Mouse (Mus musculus) MEL (cell line): Measurements from ENCODE around the gene Abca13.

Experiments used
- BHLHE40 ChIP-seq: IDR thresholded peaks from 2 replicates; pipeline ENCODE4 v1.6.1; 2012; ENCODE audit warnings: low read depth, mild to moderate bottlenecking, inconsistent platforms, low read length, improper control_type of control experiment, borderline replicate concordance
- CHD2 ChIP-seq: IDR thresholded peaks from 2 replicates; pipeline ENCODE4 v1.6.1; 2011; ENCODE audit warnings: low read length, improper control_type of control experiment
- CTCF ChIP-seq, 3 experiments: IDR thresholded peaks in 2 of 3; conservative IDR thresholded peaks in 1 of 3; 2 replicates each; pipeline ENCODE4 v1.5.1; 2011 to 2012; ENCODE audit warnings: low read length in 3 of 3, low read depth in 2 of 3, mild to moderate bottlenecking in 2 of 3, improper control_type of control experiment in 1 of 3, inconsistent platforms in 1 of 3, mixed read lengths in 1 of 3, moderate library complexity in 1 of 3; ENCODE audit not compliant: control insufficient read depth in 1 of 3, insufficient read depth in 1 of 3, poor library complexity in 1 of 3, severe bottlenecking in 1 of 3
- E2F4 ChIP-seq: IDR thresholded peaks from 2 replicates; pipeline ENCODE4 v1.6.1; 2011; ENCODE audit warnings: low read depth, low read length, improper control_type of control experiment, borderline replicate concordance
- ELF1 ChIP-seq: IDR thresholded peaks from 2 replicates; pipeline ENCODE4 v1.6.1; 2014; ENCODE audit warnings: low read depth, mild to moderate bottlenecking, inconsistent platforms, low read length, improper control_type of control experiment, moderate library complexity
- GATA1 ChIP-seq: IDR thresholded peaks from 2 replicates; pipeline ENCODE4 v1.6.1; 2011; ENCODE audit warnings: low read depth, low read length, improper control_type of control experiment
- JUND ChIP-seq: IDR thresholded peaks from 2 replicates; pipeline ENCODE4 v1.6.1; 2011; ENCODE audit warnings: low read depth, mild to moderate bottlenecking, improper control_type of control experiment, low read length
- MAFK ChIP-seq: IDR thresholded peaks from 2 replicates; pipeline ENCODE4 v1.6.1; 2011; ENCODE audit warnings: low read depth, mild to moderate bottlenecking, low read length, improper control_type of control experiment, borderline replicate concordance
- POLR2A ChIP-seq, 2 experiments: IDR thresholded peaks; 2 replicates each; pipeline ENCODE4 v1.6.1; 2011 to 2012; ENCODE audit warnings: low read length in 2 of 2, mild to moderate bottlenecking in 2 of 2, control low read depth in 1 of 2, improper control_type of control experiment in 1 of 2, low read depth in 1 of 2, moderate library complexity in 1 of 2; ENCODE audit not compliant: control insufficient read depth in 1 of 2, insufficient read depth in 1 of 2, poor library complexity in 1 of 2
- SMC3 ChIP-seq: IDR thresholded peaks from 2 replicates; pipeline ENCODE4 v1.6.1; 2011; ENCODE audit warnings: low read depth, low read length, improper control_type of control experiment
- TAL1 ChIP-seq: IDR thresholded peaks from 2 replicates; pipeline ENCODE4 v1.6.1; 2012; ENCODE audit warnings: mild to moderate bottlenecking, inconsistent platforms, low read length, moderate library complexity, mixed read lengths
- USF1 ChIP-seq: IDR thresholded peaks from 2 replicates; pipeline ENCODE4 v1.6.1; 2014; ENCODE audit warnings: low read depth, mild to moderate bottlenecking, inconsistent platforms, low read length, improper control_type of control experiment, moderate library complexity
- ZMIZ1 ChIP-seq: IDR thresholded peaks from 2 replicates; pipeline ENCODE4 v1.6.1; 2012; ENCODE audit warnings: low read depth, mild to moderate bottlenecking, inconsistent platforms, low read length, improper control_type of control experiment, moderate library complexity

DNA sequence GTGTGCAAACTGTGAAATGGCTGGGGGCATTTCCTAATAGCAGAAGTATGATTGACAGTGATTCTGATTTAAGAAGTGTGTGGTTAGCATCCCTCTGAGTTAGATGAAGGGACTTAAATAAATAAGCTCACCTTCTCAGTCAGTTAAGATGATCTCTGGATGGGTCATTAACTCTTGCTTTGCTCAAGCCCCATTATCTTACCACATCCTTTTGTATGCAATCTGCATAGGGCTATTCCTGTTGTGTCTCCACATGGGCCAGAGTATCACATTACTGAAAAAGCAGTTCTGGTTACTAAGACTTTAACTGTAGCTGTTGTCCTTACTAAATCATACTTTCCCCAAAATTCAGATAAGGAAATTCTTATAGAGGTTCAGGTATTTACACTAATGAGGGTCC, 416.5 kb downstream of the Abca13 start:
- no peak for TF ChIP-seq POLR2A (IDR thresholded peaks at IDR 0.05; ENCODE audit: control insufficient read depth in 1 of 2, insufficient read depth in 1 of 2, low read depth in 1 of 2, low read length in 2 of 2, poor library complexity in 1 of 2)
- no peak for TF ChIP-seq MAFK
- TF ChIP-seq USF1: no peak
- TF ChIP-seq BHLHE40: no peak
- TF ChIP-seq ELF1: no peak
- no peak for TF ChIP-seq CTCF (IDR thresholded peaks at IDR 0.05 in 2 of 3, conservative IDR thresholded peaks at IDR 0.05 in 1 of 3; ENCODE audit: control insufficient read depth in 1 of 3, insufficient read depth in 1 of 3, low read depth in 2 of 3, low read length in 3 of 3, poor library complexity in 1 of 3, severe bottlenecking in 1 of 3)
- no peak for TF ChIP-seq JUND
- TF ChIP-seq TAL1: no peak
- no peak for TF ChIP-seq CHD2
- no peak for TF ChIP-seq SMC3
- TF ChIP-seq E2F4: no peak
- no peak for TF ChIP-seq ZMIZ1
- no peak for TF ChIP-seq GATA1
